Mouse (Mus musculus): Measurements from ENCODE around the gene Rexo1. TPM values are rescaled to one million over a fixed set of nuclear protein-coding genes. Genes with fewer than 3 reads are reported as not detected.

Gene Rexo1
- total RNA-seq, 1 experiment: 27.4 TPM

DNA sequence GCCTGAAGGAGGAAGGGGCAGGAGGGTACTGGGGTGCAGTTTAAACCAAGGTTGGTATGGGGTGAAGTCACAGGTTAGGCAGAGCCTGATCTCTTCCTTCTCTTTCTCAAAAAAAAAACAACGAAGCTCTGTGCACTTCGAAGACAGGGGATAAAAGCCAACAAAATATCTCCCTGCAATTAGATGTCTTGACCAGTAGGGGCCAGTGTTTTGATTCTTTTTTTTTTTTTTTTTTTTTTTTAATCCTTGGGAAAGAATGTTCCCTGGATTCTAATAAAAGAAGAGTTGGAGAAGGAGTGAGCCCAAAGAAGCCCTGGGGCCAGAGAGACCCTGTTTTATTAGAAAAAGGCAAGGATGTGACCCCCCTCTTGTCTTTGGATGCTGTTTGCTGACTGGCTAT, 42.1 kb downstream of the Rexo1 start:
- no peaks in the 10 kb centered on the region for H3K36me3 ChIP-seq (ENCODE audit: control insufficient read depth, insufficient read depth, low read length, poor library complexity, severe bottlenecking)
- no peaks in the 10 kb centered on the region for H3K9me3 ChIP-seq (ENCODE audit: control insufficient read depth, insufficient read depth, low read depth, low read length)
- DNase-seq (ENCODE audit: low read depth, low spot score): no peak
- peaks cover 0 to 6% of the 10 kb centered on the region in 2 experiments; a peak in 2 of 4 replicates for H3K4me1 ChIP-seq (ENCODE audit: control insufficient read depth in 2 of 2, insufficient read depth in 2 of 2, low read length in 2 of 2, poor library complexity in 1 of 2)
- no peak overlapping the region for H3K4me3 ChIP-seq (ENCODE audit: insufficient read depth in 1 of 2, low read depth in 1 of 2, low read length in 2 of 2, poor library complexity in 1 of 2, severe bottlenecking in 1 of 2)
- in situ Hi-C loops (cut with MboI; ENCODE audit: low sequenced_read_pairs in 2 of 2, unreplicated experiment in 2 of 2): no loop called here
- TF ChIP-seq HCFC1 (IDR thresholded peaks at IDR 0.05; ENCODE audit: borderline replicate concordance, insufficient read depth, low read length) (no peak), ZNF384 (IDR thresholded peaks at IDR 0.05; ENCODE audit: low read depth, low read length) (peak; percentile 99), MAFK (IDR thresholded peaks at IDR 0.05; ENCODE audit: insufficient read depth, low read depth, low read length) (peak; percentile 40; the same call in 1 of the 2 replicates), CHD2 (IDR thresholded peaks at IDR 0.05; ENCODE audit: low read depth, low read length) (no peak), ZC3H11A (IDR thresholded peaks at IDR 0.05; ENCODE audit: borderline replicate concordance, low read depth, low read length) (no peak)
- no peak overlapping the region for H3K9ac ChIP-seq (ENCODE audit: insufficient read depth, low read depth, low read length, poor library complexity, severe bottlenecking)
- no peak overlapping the region for H3K27ac ChIP-seq (ENCODE audit: insufficient read depth, low read depth, low read length, poor library complexity, severe bottlenecking)

DNA sequence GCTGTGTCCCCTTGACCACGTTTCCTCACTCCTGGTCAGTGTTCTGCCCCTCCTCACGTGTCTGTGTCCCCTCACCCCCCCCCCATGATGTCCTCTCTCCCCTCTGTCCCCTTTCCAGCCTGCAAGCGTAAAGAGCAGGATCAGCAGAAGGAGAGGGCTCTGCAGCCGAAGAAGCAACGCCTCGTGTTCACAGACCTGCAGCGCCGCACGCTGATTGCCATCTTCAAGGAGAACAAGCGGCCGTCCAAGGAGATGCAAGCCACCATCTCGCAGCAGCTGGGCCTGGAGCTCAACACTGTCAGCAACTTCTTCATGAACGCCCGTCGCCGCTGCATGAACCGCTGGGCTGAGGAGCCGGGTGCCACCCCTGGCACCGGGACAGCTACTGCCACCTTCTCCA, 47.6 kb downstream of the Rexo1 start:
- H3K27ac ChIP-seq (ENCODE audit: insufficient read depth, low read depth, low read length, poor library complexity, severe bottlenecking): no peak overlapping the region
- no peaks in the 10 kb centered on the region for H3K36me3 ChIP-seq (ENCODE audit: control insufficient read depth, insufficient read depth, low read length, poor library complexity, severe bottlenecking)
- in situ Hi-C loops (cut with MboI; ENCODE audit: low sequenced_read_pairs in 2 of 2, unreplicated experiment in 2 of 2): no loop called here
- H3K9ac ChIP-seq (ENCODE audit: insufficient read depth, low read depth, low read length, poor library complexity, severe bottlenecking): no peak overlapping the region; the same call in 1 of the 2 replicates
- H3K9me3 ChIP-seq (ENCODE audit: control insufficient read depth, insufficient read depth, low read depth, low read length): no peaks in the 10 kb centered on the region
- peaks cover 3 to 14% of the 10 kb centered on the region in 2 experiments; a peak in 1 of 4 replicates for H3K4me1 ChIP-seq (ENCODE audit: control insufficient read depth in 2 of 2, insufficient read depth in 2 of 2, low read length in 2 of 2, poor library complexity in 1 of 2)
- H3K4me3 ChIP-seq (ENCODE audit: insufficient read depth in 1 of 2, low read depth in 1 of 2, low read length in 2 of 2, poor library complexity in 1 of 2, severe bottlenecking in 1 of 2): peak overlapping the region in 1 of 2 experiments; percentile 52; a peak in 2 of 4 replicates
- no peak for DNase-seq (ENCODE audit: low read depth, low spot score)
- no peak for TF ChIP-seq CHD2 (IDR thresholded peaks at IDR 0.05; ENCODE audit: low read depth, low read length)
- no peak for TF ChIP-seq MAFK (IDR thresholded peaks at IDR 0.05; ENCODE audit: insufficient read depth, low read depth, low read length)
- no peak for TF ChIP-seq HCFC1 (IDR thresholded peaks at IDR 0.05; ENCODE audit: borderline replicate concordance, insufficient read depth, low read length)
- TF ChIP-seq ZNF384 (IDR thresholded peaks at IDR 0.05; ENCODE audit: low read depth, low read length): no peak
- no peak for TF ChIP-seq ZC3H11A (IDR thresholded peaks at IDR 0.05; ENCODE audit: borderline replicate concordance, low read depth, low read length)

DNA sequence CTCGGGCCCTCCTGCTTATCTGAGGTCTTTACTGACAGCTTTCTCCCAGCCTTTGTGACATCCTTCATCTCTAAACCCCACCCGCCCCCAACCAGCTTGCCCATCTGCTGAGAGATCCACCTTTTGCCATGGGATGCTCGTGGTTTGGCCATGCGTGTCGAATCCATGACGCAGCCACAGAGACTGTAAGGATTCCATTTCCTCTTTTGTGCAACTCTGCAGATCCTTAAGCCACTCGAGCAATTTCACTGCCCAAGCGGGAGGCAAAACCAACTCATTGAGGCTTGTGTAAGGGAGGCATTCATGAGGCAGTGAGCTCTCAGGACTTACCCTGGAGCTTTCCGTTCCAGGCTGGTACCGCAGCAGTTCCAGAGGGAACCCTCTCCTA, 51.1 kb downstream of the Rexo1 start:
- in situ Hi-C loops (cut with MboI; ENCODE audit: low sequenced_read_pairs in 2 of 2, unreplicated experiment in 2 of 2): no loop called here
- Histone ChIP-seq H3K9me3 (ENCODE audit: control insufficient read depth, insufficient read depth, low read depth, low read length) (no peaks in the 10 kb centered on the region), H3K27ac (ENCODE audit: insufficient read depth, low read depth, low read length, poor library complexity, severe bottlenecking) (no peak overlapping the region), H3K36me3 (ENCODE audit: control insufficient read depth, insufficient read depth, low read length, poor library complexity, severe bottlenecking) (no peaks in the 10 kb centered on the region), H3K4me3 (ENCODE audit: insufficient read depth in 1 of 2, low read depth in 1 of 2, low read length in 2 of 2, poor library complexity in 1 of 2, severe bottlenecking in 1 of 2) (no peak overlapping the region), H3K9ac (ENCODE audit: insufficient read depth, low read depth, low read length, poor library complexity, severe bottlenecking) (no peak overlapping the region), H3K4me1 (ENCODE audit: control insufficient read depth in 2 of 2, insufficient read depth in 2 of 2, low read length in 2 of 2, poor library complexity in 1 of 2) (peaks cover 3 to 14% of the 10 kb centered on the region in 2 experiments; a peak in 1 of 4 replicates)
- no peak for DNase-seq (ENCODE audit: low read depth, low spot score)
- TF ChIP-seq CHD2 (IDR thresholded peaks at IDR 0.05; ENCODE audit: low read depth, low read length): no peak
- TF ChIP-seq ZC3H11A (IDR thresholded peaks at IDR 0.05; ENCODE audit: borderline replicate concordance, low read depth, low read length): no peak
- no peak for TF ChIP-seq MAFK (IDR thresholded peaks at IDR 0.05; ENCODE audit: insufficient read depth, low read depth, low read length)

DNA sequence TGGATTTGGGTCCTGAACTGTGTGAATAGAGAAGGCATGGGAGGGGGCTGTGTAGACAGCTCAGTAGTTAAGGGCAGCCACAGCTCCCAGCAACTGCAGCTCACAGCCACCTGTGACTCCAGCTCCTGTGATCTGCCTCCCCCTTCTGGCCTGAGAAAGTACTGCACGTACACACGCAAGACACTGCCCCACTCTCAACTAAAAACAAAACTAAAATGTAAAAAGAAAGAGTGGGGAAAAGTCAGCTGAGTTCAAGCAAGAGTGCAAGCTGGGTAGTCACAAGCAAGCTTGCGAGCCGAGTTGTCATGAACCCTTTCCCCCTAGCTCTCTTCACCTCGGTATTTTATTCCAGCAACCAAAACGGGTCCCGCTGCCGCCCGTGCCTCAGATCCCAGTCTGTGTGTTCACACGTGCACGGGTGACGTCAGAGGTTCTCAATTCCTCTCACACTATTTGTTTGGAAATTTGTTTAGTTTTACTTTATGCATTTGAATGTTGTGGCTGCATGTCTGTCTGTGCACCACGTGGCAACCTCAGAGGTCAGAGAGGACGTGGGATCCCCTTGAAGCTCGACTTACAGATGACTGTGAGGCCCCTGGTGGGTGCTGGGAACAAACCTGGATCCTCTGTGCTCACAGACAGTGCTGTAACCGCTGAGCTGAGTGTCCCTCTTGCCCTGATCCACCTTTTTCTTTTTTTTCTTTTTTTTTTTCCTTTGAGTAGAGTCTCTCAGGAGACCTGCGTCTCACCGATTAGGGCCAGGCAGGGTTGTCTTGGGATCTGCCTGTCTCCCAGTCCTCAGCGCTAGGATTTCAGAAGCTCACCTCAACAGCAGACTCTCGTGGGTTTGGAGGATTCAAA, 51.7 kb downstream of the Rexo1 start:
- no peaks in the 10 kb centered on the region for H3K36me3 ChIP-seq (ENCODE audit: control insufficient read depth, insufficient read depth, low read length, poor library complexity, severe bottlenecking)
- DNase-seq (ENCODE audit: low read depth, low spot score): no peak
- TF ChIP-seq ZC3H11A (IDR thresholded peaks at IDR 0.05; ENCODE audit: borderline replicate concordance, low read depth, low read length): peak; percentile 38; the same call in 1 of the 2 replicates
- no peak for TF ChIP-seq MAFK (IDR thresholded peaks at IDR 0.05; ENCODE audit: insufficient read depth, low read depth, low read length)
- H3K4me3 ChIP-seq (ENCODE audit: insufficient read depth in 1 of 2, low read depth in 1 of 2, low read length in 2 of 2, poor library complexity in 1 of 2, severe bottlenecking in 1 of 2): peak overlapping the region in 1 of 2 experiments; percentile 11; a peak in 1 of 4 replicates
- H3K4me1 ChIP-seq (ENCODE audit: control insufficient read depth in 2 of 2, insufficient read depth in 2 of 2, low read length in 2 of 2, poor library complexity in 1 of 2): peaks cover 3 to 14% of the 10 kb centered on the region in 2 experiments; a peak in 1 of 4 replicates
- H3K27ac ChIP-seq (ENCODE audit: insufficient read depth, low read depth, low read length, poor library complexity, severe bottlenecking): no peak overlapping the region
- no peak overlapping the region for H3K9ac ChIP-seq (ENCODE audit: insufficient read depth, low read depth, low read length, poor library complexity, severe bottlenecking)
- in situ Hi-C loops (cut with MboI; ENCODE audit: low sequenced_read_pairs in 2 of 2, unreplicated experiment in 2 of 2): loop anchor here in 1 of 2 experiments (5.0 kb wide), 1 partner anchor 62 kb away; no protein-coding TSS in a partner anchor
- no peaks in the 10 kb centered on the region for H3K9me3 ChIP-seq (ENCODE audit: control insufficient read depth, insufficient read depth, low read depth, low read length)
